Mouse (Mus musculus) brain, embryonic 14.5 days (tissue): ENCODE measurements around the gene Pisd.

Experiments
- CTCF ChIP-seq: fragments of 200-500 bp; IDR thresholded peaks from 2 replicates; pipeline ENCODE4 v1.5.1; 2012; ENCODE audit warnings: inconsistent platforms, mild to moderate bottlenecking, moderate library complexity, borderline replicate concordance; ENCODE audit not compliant: insufficient read depth, insufficient read length; ENCODE audit errors: extremely low read depth
- POLR2A ChIP-seq: fragments of 200-500 bp; IDR thresholded peaks from 2 replicates; pipeline ENCODE4 v1.6.1; 2012; ENCODE audit warnings: mild to moderate bottlenecking, inconsistent platforms, borderline replicate concordance; ENCODE audit not compliant: poor library complexity, insufficient read depth, insufficient read length, severe bottlenecking; ENCODE audit errors: extremely low read depth

DNA sequence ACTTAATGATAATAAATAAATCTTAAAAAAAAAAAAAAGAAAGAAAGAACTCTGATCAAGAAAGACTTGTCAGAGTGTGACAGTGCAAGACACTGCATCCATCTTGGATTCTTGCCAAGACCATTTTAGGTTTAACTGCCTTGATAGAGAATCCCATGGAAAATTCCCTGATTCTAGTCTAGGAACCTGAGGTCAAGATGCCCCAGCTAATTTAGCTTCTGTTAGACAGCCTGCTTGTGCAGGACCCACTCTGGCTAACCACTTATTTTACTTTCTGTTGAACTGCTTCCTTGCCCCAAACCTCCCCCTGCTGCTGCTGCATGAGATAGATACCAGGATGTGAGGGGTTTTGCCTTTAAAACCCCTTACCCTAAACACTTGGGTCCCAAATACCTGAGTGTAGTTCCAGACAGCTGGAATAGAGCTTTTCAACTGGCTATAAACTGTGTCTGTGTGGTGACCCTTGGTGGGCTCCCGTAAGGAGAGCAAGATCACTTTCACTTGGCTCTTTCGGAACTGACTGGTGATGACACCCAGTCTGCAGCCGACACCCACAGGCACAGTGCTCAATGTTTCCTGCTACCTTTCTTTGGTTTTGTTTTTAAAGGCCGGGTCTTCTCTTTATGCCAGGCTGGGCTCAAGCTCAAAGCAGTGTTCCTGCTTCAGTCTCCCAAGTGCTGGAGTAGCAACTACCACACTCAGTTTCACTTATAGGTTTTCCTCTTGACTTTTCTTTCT, 17.6 kb downstream of the Pisd start:
- TF ChIP-seq CTCF = no peak
- TF ChIP-seq POLR2A = no peak
